Mouse (Mus musculus): ENCODE measurements at regions not wholly inside any gene's neighbourhood (a gene's known extent, or its start where the extent isn't known, plus 50 kb on each side); places are given as distances from the start of the nearest gene placed in this dataset.

DNA sequence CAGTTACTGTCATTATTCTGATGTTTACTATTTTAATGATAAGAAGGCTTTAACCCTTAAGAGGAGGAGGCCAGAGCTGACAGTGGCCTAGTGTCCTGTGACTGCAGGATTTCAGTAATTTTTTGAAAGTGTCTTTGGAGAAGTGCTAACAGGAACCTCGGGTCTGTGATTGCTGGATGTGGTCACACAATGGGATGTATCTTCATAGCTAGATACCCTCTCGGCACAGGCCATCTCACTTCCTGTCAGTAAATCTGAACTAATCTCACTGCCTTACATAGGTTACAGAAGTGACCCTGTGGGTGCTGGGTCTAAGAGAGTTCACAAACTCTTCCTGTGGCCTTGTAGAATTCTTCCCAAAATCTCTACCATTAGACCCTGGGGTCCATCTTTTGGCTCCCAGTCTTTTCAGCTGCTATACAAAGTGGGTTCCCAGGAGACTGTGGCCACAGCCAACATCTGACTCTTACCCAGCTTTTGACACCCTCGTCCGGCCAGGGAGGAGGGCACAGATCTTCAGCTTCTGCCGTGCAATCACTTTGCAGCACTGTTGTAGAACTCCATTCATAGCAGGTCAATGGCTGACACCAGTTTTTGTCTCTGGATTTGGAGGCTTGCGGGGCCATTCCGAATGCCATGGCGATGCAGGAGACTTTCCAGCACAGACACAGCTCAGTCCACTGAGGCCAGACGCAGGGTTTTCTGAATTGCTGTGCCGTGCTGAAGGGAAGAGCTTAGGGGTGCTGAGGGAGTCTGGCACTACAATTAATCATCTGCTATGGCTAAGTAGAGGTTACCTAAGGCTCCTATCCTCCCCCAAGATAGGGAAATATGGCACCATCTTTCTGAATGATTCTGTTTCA is 95.7 kb upstream of the Irs2 start:
- no peak for TF ChIP-seq POLR2A (IDR thresholded peaks at IDR 0.05; ENCODE audit: control insufficient read depth, low read depth, low read length)
- TF ChIP-seq CTCF (IDR thresholded peaks at IDR 0.05; ENCODE audit: control insufficient read depth, insufficient read depth, insufficient replicate concordance, low read depth, low read length), result no peak
